Mouse (Mus musculus) cerebellum, adult 18-20 months (tissue): ENCODE data around the gene B3galt1.

Experiments
- DNase-seq, 2 experiments: peaks; one replicate each; pipeline ENCODE4 v3.0.0; 2021

Gene B3galt1

GRCm38 (mm10) chr2:67730771-67731170 lies 165.1 kb downstream of the B3galt1 start:
- DNase-seq = no peak

GRCm38 (mm10) chr2:67751585-67751984 lies 185.9 kb downstream of the B3galt1 start:
- no peak for DNase-seq

- no peak for DNase-seq
Measured at GRCm38 (mm10) chr2:67756507-67756906, 190.8 kb downstream of the B3galt1 start.

- no peak for DNase-seq
Measured at GRCm38 (mm10) chr2:67787536-67787935, 221.9 kb downstream of the B3galt1 start.

- DNase-seq = no peak
Measured at GRCm38 (mm10) chr2:67797561-67797960, 231.9 kb downstream of the B3galt1 start.

GRCm38 (mm10) chr2:67799981-67800380 lies 234.3 kb downstream of the B3galt1 start:
- no peak for DNase-seq

GRCm38 (mm10) chr2:67816149-67816548 lies 250.5 kb downstream of the B3galt1 start:
- no peak for DNase-seq

GRCm38 (mm10) chr2:67818014-67818413 lies 252.3 kb downstream of the B3galt1 start:
- no peak for DNase-seq

GRCm38 (mm10) chr2:67822360-67822759 lies 256.7 kb downstream of the B3galt1 start:
- peak in 1 of 2 experiments; percentile 10 for DNase-seq

- no peak for DNase-seq
Measured at GRCm38 (mm10) chr2:67827697-67828096, 262.0 kb downstream of the B3galt1 start.

- no peak for DNase-seq
Measured at GRCm38 (mm10) chr2:67829055-67829915, 263.6 kb downstream of the B3galt1 start.

GRCm38 (mm10) chr2:67847806-67848205 lies 282.1 kb downstream of the B3galt1 start:
- DNase-seq = no peak

- no peak for DNase-seq
Measured at GRCm38 (mm10) chr2:67850725-67851124, 285.1 kb downstream of the B3galt1 start.

GRCm38 (mm10) chr2:67858340-67858739 lies 292.7 kb downstream of the B3galt1 start:
- no peak for DNase-seq

GRCm38 (mm10) chr2:67859004-67859403 lies 293.3 kb downstream of the B3galt1 start:
- no peak for DNase-seq

GRCm38 (mm10) chr2:67873368-67873767 lies 307.7 kb downstream of the B3galt1 start:
- no peak for DNase-seq

- no peak for DNase-seq
Measured at GRCm38 (mm10) chr2:67879836-67880235, 314.2 kb downstream of the B3galt1 start.

- no peak for DNase-seq
Measured at GRCm38 (mm10) chr2:67881713-67882281, 316.1 kb downstream of the B3galt1 start.

GRCm38 (mm10) chr2:67897956-67898689 lies 332.5 kb downstream of the B3galt1 start:
- DNase-seq = no peak

GRCm38 (mm10) chr2:67901574-67901973 lies 335.9 kb downstream of the B3galt1 start:
- DNase-seq = no peak

- DNase-seq = no peak
Measured at GRCm38 (mm10) chr2:67902651-67903292, 337.1 kb downstream of the B3galt1 start.

GRCm38 (mm10) chr2:67903769-67904168 lies 338.1 kb downstream of the B3galt1 start:
- DNase-seq = no peak

GRCm38 (mm10) chr2:67931994-67932393 lies 366.3 kb downstream of the B3galt1 start:
- DNase-seq = no peak
